Mouse (Mus musculus): Measurements from ENCODE around the gene Gmds.

DNA sequence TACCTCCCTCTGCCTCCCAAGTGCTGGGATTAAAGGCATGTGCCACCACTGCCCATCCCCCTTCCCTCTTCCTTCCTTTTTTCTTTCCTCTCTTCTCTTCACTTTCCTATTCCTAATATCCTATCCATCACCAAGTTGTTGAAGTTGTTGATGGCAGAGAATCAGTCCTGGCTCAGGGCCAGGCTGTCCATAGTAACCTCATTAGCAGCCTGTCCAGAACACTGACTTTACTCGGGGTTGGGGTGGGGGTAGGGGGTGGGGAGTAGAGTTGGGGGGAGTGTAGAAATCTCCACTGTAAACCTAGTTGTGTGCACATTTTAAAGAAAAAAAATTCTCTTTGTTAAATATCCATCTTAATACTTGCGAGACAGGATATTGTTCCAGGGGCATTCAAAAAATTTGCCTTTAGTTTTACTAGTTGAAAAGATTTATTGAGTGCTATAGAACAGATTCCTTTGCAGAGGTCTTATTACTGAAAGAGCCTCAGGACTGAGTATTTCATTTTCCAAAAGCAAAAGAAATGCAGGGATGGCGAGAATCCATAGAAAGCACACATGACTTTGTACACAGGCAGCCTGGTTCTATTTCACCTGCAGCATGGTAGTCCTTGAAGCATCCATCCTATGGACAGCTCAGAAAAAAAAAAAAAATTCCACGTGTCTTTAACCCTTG, 47.0 kb upstream of the Gmds start:
- no peak for TF ChIP-seq CTCF (IDR thresholded peaks at IDR 0.05; ENCODE audit: extremely low read depth, insufficient read depth, low read length)
- no peak for TF ChIP-seq POLR2A (IDR thresholded peaks at IDR 0.05; ENCODE audit: extremely low read depth, insufficient read depth, low read length)
